Mouse (Mus musculus) liver, embryonic 14.5 days (tissue): Measurements from ENCODE around the gene Glrx3.

Experiments
- CTCF ChIP-seq: IDR thresholded peaks from 2 replicates; pipeline ENCODE4 v1.5.1; 2016; ENCODE audit warnings: antibody characterized with exemption, low read depth, control low read depth
- EP300 ChIP-seq: IDR thresholded peaks from 2 replicates; pipeline ENCODE4 v1.6.1; 2016; ENCODE audit warnings: antibody characterized with exemption, low read depth

- TF ChIP-seq EP300 (no peak), CTCF (peak; percentile 100)
Observed at GRCm38 (mm10) chr7:137477950-137478620, 40.7 kb downstream of the Glrx3 start.
